Mouse (Mus musculus): ENCODE results near the gene Ap3s2. TPM values are rescaled to one million over a fixed set of nuclear protein-coding genes. Genes with fewer than 3 reads are reported as not detected.

Ap3s2 gene
- total and polyA plus RNA-seq, 3 experiments = 8.3 to 91.2 (median 18.2) TPM

Other genes starting within 250 kb of the Ap3s2 start
- 12.1 and 13.1 TPM in 2 replicates for gene Kif7, start 204.9 kb downstream of the Ap3s2 start, total RNA-seq (2012; rRNA removed)
- gene Kif7, start 204.9 kb downstream of the Ap3s2 start, polyA plus RNA-seq (2012; ENCODE audit: insufficient read depth in 1 of 2, insufficient read length in 2 of 2, low read depth in 1 of 2, low replicate concordance in 2 of 2, missing spikeins in 1 of 2) = 10 to 100 TPM in 1 of 2 experiments, not detected in 1; 15.6 TPM
- gene Plin1, start 187.7 kb downstream of the Ap3s2 start, total RNA-seq (2012; rRNA removed) = 0.10 and 0.19 TPM in 2 replicates
- under 1 TPM in 1 of 2 experiments, not detected in 1; 0.08 TPM for gene Plin1, start 187.7 kb downstream of the Ap3s2 start, polyA plus RNA-seq (2012; ENCODE audit: insufficient read depth in 1 of 2, insufficient read length in 2 of 2, low read depth in 1 of 2, low replicate concordance in 2 of 2, missing spikeins in 1 of 2)
- gene Pex11a, start 177.5 kb downstream of the Ap3s2 start, total RNA-seq (2012; rRNA removed) = 3.4 and 3.9 TPM in 2 replicates
- gene Pex11a, start 177.5 kb downstream of the Ap3s2 start, polyA plus RNA-seq (2012; ENCODE audit: insufficient read depth in 1 of 2, insufficient read length in 2 of 2, low read depth in 1 of 2, low replicate concordance in 2 of 2, missing spikeins in 1 of 2) = 1 to 10 TPM in 1 of 2 experiments, not detected in 1; 8.7 TPM
- gene Wdr93, start 177.5 kb downstream of the Ap3s2 start, total RNA-seq (2012; rRNA removed) = 0.16 and 0.23 TPM in 2 replicates
- under 1 TPM in 1 of 2 experiments, not detected in 1; 0.40 TPM for gene Wdr93, start 177.5 kb downstream of the Ap3s2 start, polyA plus RNA-seq (2012; ENCODE audit: insufficient read depth in 1 of 2, insufficient read length in 2 of 2, low read depth in 1 of 2, low replicate concordance in 2 of 2, missing spikeins in 1 of 2)
- gene Mesp1, start 126.9 kb downstream of the Ap3s2 start, total RNA-seq (2012; rRNA removed) = not detected in 2 replicates
- not detected for gene Mesp1, start 126.9 kb downstream of the Ap3s2 start, polyA plus RNA-seq (2012; ENCODE audit: insufficient read depth in 1 of 2, insufficient read length in 2 of 2, low read depth in 1 of 2, low replicate concordance in 2 of 2, missing spikeins in 1 of 2)
- not detected in 2 replicates for gene Mesp2, start 109.9 kb downstream of the Ap3s2 start, total RNA-seq (2012; rRNA removed)
- gene Mesp2, start 109.9 kb downstream of the Ap3s2 start, polyA plus RNA-seq (2012; ENCODE audit: insufficient read depth in 1 of 2, insufficient read length in 2 of 2, low read depth in 1 of 2, low replicate concordance in 2 of 2, missing spikeins in 1 of 2) = not detected
- 7.6 and 11.2 TPM in 2 replicates for gene Anpep, start 59.6 kb downstream of the Ap3s2 start, total RNA-seq (2012; rRNA removed)
- gene Anpep, start 59.6 kb downstream of the Ap3s2 start, polyA plus RNA-seq (2012; ENCODE audit: insufficient read depth in 1 of 2, insufficient read length in 2 of 2, low read depth in 1 of 2, low replicate concordance in 2 of 2, missing spikeins in 1 of 2) = 10 to 100 TPM; 40.2 to 77.2 TPM
- not detected in 2 replicates for gene Arpin, start 14.7 kb upstream of the Ap3s2 start, total RNA-seq (2012; rRNA removed)
- not detected for gene Arpin, start 14.7 kb upstream of the Ap3s2 start, polyA plus RNA-seq (2012; ENCODE audit: insufficient read depth in 1 of 2, insufficient read length in 2 of 2, low read depth in 1 of 2, low replicate concordance in 2 of 2, missing spikeins in 1 of 2)
- gene Zfp710, start 104.2 kb upstream of the Ap3s2 start, total RNA-seq (2012; rRNA removed) = 11.8 and 14.8 TPM in 2 replicates
- 10 to 100 TPM in 1 of 2 experiments, not detected in 1; 19.1 TPM for gene Zfp710, start 104.2 kb upstream of the Ap3s2 start, polyA plus RNA-seq (2012; ENCODE audit: insufficient read depth in 1 of 2, insufficient read length in 2 of 2, low read depth in 1 of 2, low replicate concordance in 2 of 2, missing spikeins in 1 of 2)
- gene Idh2, start 194.7 kb upstream of the Ap3s2 start, total RNA-seq (2012; rRNA removed) = 121 and 141 TPM in 2 replicates
- 100 to 1,000 TPM; 181 to 268 TPM for gene Idh2, start 194.7 kb upstream of the Ap3s2 start, polyA plus RNA-seq (2012; ENCODE audit: insufficient read depth in 1 of 2, insufficient read length in 2 of 2, low read depth in 1 of 2, low replicate concordance in 2 of 2, missing spikeins in 1 of 2)

Measured in MEL (cell line).